Mouse (Mus musculus) mouse trophoblast stem cell (cell line): ENCODE measurements at regions not wholly inside any gene's neighbourhood (a gene's known extent, or its start where the extent isn't known, plus 50 kb on each side); places are given as distances from the start of the nearest gene placed in this dataset.
"Not testable (repeated sequence)": the region's sequence is repeated elsewhere in the genome, so short reads cannot be mapped to it uniquely, and the experiment has no call there.

ENCODE experiments used
- in situ Hi-C, 2 experiments: fragments of 300-500 bp; cut with MseI, MboI; formaldehyde crosslinking; loops; 2 replicates in 1 of 2; 3 replicates in 1 of 2; pipeline ENCODE4 v1.15.1; 2025

DNA sequence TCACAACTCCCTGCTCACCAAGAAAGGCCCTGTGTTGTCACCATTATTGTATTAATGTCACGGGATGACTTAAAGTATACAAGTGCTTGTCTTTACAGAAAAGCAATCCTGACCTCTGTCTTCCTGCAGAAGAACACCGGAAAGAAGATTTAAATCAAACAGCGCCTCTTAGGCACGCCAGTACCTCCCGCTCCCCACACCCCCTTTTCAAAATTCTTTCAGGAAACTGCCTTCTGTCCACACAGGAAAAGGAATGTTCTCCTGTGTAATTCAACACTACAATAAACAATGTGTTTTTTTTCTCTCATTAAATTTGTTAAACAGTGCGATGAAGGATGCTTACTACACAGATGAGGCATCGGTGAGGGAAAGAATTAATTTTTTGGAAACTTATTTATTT lies 112.6 kb upstream of the Stt3b start:
- in situ Hi-C loops = no loop called here

DNA sequence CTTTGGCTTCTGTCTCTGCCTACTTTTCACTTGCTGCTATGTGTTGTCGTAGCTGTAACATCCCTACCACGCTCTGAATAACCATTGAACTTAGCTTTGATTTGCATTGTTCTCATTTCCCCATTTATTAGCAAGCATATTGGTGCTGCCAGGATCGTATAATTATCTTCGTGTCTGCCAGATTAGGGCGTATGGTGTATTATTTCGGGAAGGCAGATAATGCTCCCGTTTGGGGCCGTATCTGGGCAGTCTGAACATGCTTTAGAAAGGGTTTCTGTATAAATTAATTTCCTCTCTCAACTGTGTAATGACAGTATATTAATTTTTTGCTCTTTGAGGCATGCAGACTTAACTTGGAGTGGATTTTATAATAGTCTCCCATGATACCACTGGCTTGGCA lies 116.5 kb upstream of the Stt3b start:
- in situ Hi-C loops = no loop called here

DNA sequence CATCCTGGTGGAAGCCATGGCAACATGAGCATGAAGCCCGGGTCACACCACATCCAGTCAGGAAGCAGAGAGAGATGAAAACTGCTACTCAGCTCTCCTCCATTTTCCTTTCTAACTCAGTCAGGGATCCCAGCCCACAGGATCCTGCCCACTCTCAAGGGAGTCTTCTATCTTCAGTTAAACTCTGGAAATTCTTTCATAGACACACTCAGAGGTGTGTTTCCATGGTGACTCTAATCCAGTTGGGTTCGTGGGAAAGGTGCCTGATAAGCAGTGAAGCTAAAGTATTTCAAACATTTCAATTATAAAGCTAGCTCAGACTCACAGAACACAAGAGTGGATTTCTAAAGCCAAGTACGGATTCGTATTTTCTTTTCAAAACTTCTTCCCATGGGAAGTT lies 120.0 kb upstream of the Stt3b start:
- in situ Hi-C loops = no loop called here

DNA sequence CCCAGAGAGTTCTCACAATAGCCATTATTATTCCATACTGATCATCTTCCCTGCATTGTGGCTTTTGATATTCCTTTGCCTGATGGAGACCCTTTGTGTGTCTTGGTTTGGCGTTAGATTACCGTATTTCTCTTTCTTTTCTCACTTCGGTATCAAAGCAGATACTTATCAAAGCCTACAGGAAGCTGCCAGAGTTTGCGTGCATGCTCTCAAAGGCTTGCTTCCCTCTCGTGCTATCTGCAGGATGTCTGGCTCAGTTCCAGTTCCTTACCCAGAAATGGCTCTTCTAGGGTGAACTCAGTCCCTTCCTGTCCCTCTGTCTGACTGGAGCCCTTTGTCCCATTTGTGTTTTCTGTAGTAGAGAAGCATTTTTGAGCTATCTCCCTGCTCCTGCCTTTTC lies 124.5 kb upstream of the Stt3b start:
- in situ Hi-C loops = no loop called here

DNA sequence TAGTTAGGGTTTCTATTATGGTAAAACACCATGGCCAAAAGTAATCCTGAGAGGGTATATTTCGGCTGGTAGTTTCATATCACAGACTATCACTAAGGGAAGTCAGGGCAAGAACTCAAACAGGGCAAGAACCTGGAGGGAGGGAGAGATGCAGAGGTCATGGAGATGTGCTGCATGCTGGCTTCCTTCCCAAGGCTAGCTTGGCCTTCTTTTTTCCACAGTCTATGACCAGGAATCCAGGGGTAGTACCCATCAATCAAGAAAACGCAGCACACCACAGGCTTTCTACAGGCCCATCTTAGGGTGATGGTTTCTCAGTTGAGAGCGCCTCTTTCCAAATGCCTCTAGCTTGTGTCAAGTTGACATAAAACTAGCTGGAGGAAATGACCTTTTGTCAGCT lies 126.1 kb upstream of the Stt3b start:
- in situ Hi-C loops = no loop called here

DNA sequence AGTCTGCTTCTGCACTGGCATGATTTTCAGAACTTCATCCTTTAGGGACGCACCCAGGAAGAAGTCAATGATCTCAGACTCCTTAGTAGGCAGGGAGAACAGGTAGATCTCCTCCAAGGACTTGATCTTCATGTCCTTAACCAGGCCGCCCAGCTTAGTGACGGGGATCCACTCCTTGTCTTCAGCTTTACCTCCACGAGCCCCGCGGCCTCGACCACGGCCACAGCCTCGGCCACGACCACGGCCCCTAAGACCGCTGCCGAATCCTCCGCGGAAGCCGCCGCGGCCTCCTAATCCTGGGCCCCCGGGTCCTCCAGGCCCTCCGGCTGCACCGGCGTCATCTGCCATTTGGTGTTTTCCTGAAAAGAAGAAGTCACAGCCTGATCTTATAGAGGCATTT lies 128.0 kb upstream of the Stt3b start:
- in situ Hi-C loops = not testable (repeated sequence)

DNA sequence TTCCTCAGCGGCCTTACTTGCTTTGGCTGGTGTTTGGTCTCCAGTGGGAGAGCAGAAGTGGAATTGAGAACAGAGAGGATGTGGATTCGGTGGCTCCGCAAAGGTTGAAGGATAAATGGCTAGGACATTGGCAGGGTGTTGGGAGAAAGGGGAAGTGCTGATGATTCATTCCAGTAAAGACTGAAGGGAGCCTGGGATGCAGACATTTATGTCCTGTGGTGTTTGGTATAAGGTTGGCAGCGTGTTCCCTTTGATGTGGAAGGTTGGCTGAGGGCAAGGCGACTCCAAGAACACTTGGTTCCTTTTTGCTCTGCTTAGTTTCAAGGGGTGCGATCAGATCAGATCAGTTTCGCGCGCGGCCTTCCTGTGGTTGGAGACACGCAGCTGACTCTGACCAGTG lies 136.5 kb upstream of the Stt3b start:
- in situ Hi-C loops = no loop called here

DNA sequence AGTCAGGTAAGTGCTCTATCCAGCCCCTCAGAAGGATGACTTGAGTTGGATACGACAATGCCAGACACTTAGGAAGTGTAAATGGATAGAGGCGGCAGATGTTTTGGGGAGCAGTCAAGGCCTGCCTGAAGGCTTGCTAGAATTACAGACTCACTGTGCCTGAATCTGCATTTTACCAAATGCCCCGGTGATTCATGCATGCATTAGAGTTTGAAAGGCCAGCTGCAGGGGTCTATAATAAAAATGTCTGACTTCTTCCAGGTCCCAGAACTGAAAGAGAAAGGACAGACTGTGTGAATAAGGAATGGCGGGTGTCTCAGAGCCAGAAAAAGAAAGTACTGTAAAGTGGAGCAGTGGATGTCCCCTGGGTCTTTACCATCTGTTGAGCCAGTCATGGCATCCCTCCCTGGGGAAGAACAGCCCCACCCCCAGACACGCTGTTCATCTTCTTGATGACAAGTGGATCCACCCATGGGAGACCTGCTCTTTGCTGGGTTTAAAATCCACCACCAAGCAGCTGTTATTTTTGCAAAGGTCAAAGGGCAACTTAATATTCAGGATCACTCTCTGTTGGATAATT lies 140.6 kb upstream of the Stt3b start:
- in situ Hi-C loops = no loop called here

DNA sequence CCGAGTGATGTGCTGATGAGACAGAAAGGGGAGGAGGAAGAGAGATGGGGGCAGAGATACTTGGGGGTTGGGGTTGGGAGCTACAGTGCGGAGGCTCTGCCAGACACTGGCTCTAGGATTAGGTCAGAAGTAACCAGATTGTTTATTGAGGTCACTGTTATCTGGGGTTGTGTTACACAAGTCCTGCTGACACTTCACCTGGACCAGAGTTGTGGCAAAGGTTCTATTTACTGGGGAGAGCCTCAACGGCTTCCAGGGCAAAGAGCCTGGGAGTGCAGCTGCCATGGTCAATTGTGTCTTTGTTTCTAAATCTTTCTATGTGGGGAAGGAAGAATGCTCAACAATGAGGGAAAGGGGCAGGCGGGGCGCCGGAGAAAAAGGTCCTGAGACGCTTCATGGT lies 144.6 kb upstream of the Stt3b start:
- in situ Hi-C loops = no loop called here

DNA sequence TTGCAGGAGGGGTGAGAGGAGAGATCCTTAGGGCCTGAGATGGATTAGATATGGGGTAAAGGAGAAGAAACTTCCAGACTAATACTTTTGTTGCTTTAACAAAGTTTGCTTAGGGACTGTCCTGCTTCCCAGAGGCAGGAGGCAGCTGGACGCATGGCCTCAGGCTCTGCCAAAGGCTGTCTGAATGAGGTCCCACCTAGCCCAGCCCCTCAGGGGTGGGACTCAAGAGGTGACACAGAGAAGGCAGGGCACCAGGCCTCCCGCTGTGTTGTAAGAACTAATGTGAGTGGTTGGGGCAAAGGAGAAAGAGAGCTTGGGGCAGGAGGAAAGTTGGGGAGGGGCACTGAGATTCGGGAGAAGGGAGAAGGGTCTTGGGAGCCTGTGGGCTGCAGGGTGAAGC lies 145.9 kb upstream of the Stt3b start:
- in situ Hi-C loops = no loop called here

DNA sequence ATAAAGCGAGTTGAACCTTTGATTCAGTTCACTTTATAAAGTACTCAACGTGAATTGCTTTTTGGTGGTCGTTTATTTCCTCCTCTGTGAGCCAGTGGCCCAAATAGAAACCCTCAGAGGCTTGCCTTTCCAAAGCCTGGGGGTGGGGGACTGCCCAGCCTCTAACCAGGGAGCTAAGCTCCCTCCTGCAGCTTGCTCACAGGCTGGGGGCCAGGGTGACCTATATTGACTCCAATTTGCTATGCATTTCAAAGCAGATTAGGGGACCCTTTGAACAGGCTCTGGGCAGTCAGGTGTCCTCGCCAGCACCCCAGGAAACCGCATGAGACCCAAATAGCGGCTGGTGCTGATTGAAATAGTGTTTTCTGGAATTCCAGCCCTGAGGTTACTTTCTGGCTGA lies 146.4 kb upstream of the Stt3b start:
- in situ Hi-C loops = no loop called here

DNA sequence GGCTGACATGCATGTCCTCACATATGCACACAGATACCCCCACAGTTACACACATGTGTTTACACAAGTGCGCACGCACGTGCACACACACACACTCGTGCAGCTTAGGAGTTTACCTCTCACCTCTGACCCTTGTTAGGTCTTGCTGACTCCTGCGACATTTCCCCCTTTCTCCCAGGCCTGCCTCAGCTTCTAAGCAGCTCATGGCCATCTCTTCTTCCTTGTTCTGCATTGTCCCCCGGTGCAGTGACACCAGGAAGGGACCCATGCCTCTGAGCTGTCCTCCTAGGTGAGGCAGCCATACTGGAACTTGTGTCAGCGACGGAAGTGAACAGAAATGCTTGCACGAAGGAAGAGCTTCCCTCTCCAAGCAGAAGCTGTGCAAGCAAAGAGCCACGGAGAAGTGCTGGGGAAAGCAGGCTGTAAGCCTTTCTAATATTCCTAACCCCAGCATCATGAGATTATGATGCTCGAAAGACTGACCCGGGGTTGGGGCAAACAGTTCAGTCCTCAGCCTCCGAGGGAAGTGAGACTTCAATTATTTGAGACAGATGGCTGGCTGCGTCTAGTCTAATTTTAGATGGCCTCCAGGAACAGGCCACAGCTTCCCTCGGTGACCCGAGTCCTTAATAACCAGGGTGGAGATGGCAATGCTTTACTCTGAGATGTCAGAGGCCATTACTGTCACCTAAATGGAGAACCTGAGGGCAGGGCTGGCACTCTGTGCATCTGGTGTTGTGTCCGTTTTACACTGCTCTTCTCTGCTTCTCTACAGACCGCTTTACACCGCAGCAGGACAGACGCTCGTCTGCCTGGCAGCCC lies 147.9 kb upstream of the Stt3b start:
- in situ Hi-C loops = no loop called here

DNA sequence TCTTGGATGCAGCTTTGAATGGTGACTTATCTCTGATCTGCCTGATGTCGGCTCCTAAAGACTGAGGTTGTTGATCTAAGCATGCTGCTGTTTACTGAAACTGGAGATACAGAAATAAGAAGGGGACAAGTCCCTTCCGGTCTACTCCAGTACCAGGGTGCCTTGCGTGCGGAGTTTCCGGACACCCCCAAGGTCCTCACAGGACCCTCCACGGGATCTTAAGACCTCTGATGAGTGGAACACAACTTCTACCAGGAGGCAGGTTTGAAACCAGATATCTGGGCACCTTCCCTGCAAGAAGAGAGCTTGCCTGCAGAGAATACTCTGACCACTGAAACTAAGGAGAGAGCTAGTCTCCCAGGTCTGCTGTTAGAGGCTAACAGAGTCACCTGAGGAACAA lies 148.9 kb upstream of the Stt3b start:
- in situ Hi-C loops = not testable (repeated sequence)

DNA sequence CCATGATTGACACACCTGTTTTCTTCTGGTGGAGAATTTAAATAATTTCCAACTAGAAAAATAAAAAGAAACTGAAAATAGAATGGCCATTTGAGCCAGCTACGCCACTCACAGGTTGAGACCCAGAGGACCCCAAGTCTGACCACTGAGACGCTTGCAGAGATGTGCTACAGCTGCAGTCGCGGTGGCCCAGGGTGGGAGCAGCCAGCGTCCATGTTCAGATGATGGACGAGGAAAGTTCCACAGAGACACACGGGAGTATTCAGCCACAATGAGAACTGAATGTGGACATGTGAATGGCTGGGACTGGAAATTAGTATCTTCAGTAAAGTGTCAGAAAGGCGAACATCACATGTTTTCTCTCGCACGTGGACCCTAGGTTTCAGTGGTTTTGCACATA lies 155.1 kb upstream of the Stt3b start:
- in situ Hi-C loops = no loop called here

DNA sequence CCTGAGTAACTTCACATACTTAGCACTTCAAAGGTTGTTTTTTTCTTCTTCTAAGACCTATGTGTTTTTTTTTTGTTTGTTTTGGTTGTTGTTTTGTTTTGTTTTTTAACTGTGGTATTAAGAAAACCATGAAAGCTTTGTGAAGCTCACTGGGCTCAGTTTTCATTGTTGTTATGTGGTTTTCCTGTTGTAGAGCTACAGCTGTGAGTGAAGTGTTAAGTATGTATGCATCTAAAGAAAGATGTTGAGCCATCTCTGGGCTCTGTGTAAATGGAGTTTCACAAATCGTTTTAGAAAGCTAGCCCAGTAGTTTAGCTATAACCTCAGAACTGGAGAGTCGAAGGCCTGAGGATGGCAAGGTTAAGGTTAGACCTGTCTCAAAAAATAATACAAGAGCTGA lies 158.4 kb upstream of the Stt3b start:
- in situ Hi-C loops = no loop called here

DNA sequence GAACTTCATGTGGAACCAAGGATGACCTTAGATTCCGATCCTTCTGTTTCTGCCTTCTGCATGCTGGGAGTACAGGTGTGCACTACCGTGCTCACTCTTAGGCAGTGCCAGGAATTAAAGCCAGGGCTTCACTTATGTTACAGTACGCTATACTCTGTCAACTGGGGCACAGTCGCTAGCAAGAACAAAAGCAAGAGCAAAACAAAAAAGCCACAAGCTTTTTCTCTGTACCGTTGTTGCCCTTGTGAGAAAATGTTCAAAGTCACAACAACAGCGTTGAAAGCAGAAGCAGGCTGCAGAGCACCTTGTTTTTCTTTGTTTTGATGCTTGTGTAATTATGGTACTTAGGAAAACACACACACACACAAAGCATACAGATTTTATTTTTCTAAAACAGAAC lies 161.4 kb upstream of the Stt3b start:
- in situ Hi-C loops = no loop called here

DNA sequence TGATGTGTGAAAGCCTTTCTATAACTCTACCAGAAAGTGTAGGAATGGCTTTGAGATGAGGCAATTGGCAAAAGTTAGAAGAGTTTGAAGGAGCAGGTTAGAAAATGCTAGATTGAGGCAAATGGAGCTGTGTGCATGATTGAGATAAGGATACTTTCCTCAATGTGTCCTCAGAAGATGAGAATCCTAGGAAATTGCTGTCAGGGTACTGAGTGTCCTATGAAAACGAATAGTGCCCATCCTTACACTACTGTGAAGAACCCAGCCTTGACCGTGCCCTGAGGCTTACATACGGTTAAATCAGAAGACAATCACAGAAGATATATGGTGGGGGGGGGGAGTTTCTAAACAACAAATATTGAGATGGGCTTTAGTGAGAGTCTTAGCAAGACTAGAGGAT lies 162.8 kb upstream of the Stt3b start:
- in situ Hi-C loops = no loop called here

DNA sequence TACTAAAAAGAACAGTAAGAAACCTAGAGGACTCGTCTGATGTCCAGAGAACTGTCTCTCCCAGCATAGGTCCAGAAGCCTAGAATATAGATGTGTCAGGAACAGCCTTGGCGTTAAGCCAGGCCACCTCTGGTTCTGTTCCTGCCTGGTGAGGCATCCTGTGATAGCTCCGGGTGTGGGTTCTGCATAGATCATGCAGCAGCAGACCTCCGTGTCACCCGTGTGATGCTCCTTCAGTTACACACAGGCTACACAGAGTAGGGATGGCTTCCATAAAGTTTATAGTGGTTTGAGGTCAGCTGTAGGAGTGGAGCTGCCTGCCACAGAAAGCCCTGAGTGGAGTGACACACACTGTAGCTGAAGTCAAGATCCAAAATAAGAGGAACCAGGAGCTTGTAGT lies 163.6 kb upstream of the Stt3b start:
- in situ Hi-C loops = no loop called here

DNA sequence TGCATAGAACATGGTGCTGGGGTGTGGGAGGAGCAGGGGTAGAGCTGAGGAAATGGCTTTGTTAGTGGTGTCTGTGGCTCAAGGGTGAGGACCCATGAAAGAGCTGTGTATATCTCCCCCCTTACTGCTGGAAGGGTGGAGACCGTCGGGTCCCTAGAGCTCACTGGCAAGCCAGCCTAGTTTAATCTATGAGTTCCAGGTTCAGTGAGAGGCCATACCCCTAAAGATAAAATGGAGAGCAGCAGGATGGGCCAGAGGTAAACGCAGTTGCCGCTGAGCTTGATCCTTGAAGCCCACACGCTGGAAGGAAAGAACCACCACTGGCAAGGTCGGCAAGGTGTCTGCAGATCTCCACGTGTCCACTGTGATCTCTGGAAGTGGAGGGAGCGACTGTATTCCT lies 164.1 kb upstream of the Stt3b start:
- in situ Hi-C loops = no loop called here

DNA sequence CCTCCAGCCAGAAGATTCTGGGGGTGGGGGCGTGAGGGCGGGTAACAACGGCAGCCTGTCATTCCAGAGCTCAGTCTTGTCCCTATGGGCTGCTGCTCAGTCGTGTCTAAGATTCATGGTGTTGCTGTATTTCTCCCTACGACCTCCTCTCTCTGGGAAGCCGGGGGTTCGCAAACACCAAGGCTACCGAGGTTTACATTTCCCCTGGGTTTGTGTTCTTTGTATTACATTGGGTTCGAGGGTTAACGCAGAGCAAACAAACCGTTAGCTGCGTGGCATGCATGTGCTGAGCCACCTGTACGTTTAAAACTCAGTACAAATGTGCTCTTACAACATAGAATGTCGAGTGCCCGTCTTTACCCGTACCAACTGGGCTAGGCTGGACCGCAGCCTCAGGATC lies 166.0 kb upstream of the Stt3b start:
- in situ Hi-C loops = no loop called here

DNA sequence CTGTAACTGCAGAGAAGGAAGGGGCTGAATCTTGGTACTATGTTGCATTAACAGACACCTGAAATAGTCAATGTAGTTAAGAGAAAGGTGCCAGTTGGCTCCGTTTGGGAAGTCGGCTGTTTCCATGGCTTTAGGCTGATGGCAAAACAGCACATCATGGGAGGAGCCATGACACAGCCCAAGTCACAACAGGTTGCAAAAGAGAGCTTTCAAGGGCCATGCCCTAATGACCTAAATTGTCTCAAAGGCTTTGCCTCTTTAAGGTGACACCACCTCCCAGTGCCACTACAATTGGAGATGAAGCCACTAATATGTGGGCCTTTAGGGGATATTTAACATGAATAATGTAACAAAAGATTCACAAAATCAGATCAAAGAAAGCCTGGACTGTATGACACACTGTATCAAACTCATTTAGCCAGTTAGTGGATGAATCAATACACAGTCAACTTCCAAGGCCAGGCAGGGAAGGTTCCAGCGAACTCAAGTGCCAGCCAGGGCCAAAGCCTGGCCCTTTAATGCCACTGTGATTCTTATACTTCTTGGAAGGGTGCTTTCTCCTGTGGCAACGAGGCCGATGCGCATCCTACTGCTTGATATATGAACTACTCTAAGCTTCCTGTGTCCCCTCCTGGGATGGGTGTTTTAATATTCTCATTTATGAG lies 167.5 kb upstream of the Stt3b start:
- in situ Hi-C loops = no loop called here

DNA sequence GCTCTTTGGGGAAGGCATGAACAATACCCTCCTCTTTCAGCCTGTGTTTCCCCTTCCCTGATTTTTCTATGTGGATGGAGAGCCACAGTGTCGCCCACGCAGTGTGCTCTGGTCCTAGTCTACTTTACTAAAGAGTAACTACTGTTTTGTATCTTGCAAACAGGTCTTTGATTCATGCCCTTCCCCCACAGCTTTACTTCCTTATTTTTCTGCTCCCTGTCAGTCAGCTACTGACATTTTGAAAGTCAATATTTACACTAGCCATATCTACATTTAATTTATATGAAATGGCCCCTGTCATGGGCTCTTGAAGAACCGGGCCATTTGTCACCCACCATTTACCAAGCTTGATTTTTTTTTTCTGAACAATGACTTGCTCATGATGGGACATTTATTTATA lies 168.7 kb upstream of the Stt3b start:
- in situ Hi-C loops = no loop called here

DNA sequence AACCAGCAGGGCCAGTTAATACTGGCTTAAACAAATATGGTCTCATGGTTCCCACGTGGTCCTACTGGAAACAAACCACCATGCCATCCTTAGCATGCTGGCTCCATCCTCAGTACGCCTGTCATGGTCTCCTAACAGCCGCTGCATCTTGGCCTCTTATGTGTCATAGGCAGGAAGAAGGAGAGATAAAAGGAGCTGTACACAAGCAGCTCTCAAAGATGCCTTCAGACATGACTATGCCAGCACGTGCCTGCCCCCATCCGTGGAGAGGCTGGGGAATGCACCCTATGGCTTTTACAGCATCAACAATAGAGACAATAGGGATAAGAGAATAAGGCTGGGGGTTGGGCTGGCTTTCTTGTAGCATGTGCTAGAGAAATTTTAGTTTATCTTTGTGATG lies 171.0 kb upstream of the Stt3b start:
- in situ Hi-C loops = no loop called here
